Mouse (Mus musculus) kidney, postnatal 0 days (tissue): ENCODE results near the gene Ifi214. TPM values are rescaled to one million over a fixed set of nuclear protein-coding genes. Genes with fewer than 3 reads are reported as not detected.
"Not testable (repeated sequence)": the region's sequence is repeated elsewhere in the genome, so short reads cannot be mapped to it uniquely, and the experiment has no call there.

ENCODE experiments used
- ATAC-seq: fragments of 200-750 bp; cut with Nextera tagmentation; replicated peaks from 2 replicates; pipeline ENCODE4 v1.8.0; 2017; ENCODE audit warnings: low read depth, moderate number of reproducible peaks, moderate TSS enrichment, moderate library complexity; ENCODE audit not compliant: low FRiP score
- DNase-seq: peaks from one replicate; pipeline ENCODE4 v3.0.0-alpha.2; 2016; ENCODE audit warnings: low spot score
- H3K27ac ChIP-seq: fragments of 300-500 bp; sonication (generic); 2 replicates; pipeline ENCODE4 v1.5.1; 2014; ENCODE audit warnings: mild to moderate bottlenecking
- H3K27me3 ChIP-seq: fragments of 300-500 bp; sonication (generic); 2 replicates; pipeline ENCODE4 v1.6.1; 2014; ENCODE audit warnings: low read length, mixed read lengths; ENCODE audit not compliant: insufficient read depth
- H3K36me3 ChIP-seq: fragments of 300-500 bp; sonication (generic); 2 replicates; pipeline ENCODE4 v1.6.1; 2014; ENCODE audit warnings: low read length, mixed read lengths; ENCODE audit not compliant: insufficient read depth
- H3K4me1 ChIP-seq: fragments of 300-500 bp; sonication (generic); replicated peaks from 2 replicates; pipeline ENCODE4 v1.6.1; 2014; ENCODE audit warnings: antibody characterized with exemption, low read length, mixed read lengths; ENCODE audit not compliant: insufficient read depth
- H3K4me2 ChIP-seq: fragments of 300-500 bp; sonication (generic); 2 replicates; pipeline ENCODE4 v1.6.1; 2014; ENCODE audit warnings: mild to moderate bottlenecking, low read length, moderate library complexity, mixed read lengths
- H3K4me3 ChIP-seq: fragments of 300-500 bp; sonication (generic); replicated peaks from 2 replicates; pipeline ENCODE4 v1.5.1; 2014; ENCODE audit warnings: low read depth, low read length
- H3K9ac ChIP-seq: fragments of 300-500 bp; sonication (generic); 2 replicates; pipeline ENCODE4 v1.6.1; 2014; ENCODE audit warnings: low read depth, low read length
- H3K9me3 ChIP-seq: fragments of 300-500 bp; sonication (generic); replicated peaks from 2 replicates; pipeline ENCODE4 v1.6.1; 2016; ENCODE audit warnings: low read length, inconsistent platforms, mixed read lengths
- WGBS: fragments of 180-500 bp; shearing (Covaris S2); extraction: QIAGEN DNeasy Blood & Tissue Kit; methylation state at CpG from one replicate; pipeline ENCODE4 v1.1.7; 2014; 5-methylcytosine and 5-hydroxymethylcytosine counted together
- microRNA-seq: library from miRNA; unstranded; fragments of <30 nt; microRNA quantifications from one replicate; pipeline ENCODE4, GENCODE M21; 2016
- polyA plus RNA-seq: library from polyadenylated mRNA; unstranded; fragments of >200 nt; fragmentation: Nextera tagmentation; extraction: Ambion mirVana; gene quantifications from 2 replicates; pipeline ENCODE4 v1.2.1, GENCODE M21; 2015

Gene Ifi214
- polyA plus RNA-seq, 1 experiment from 2014 or later = not detected

- H3K9me3 ChIP-seq, H3K9ac ChIP-seq, H3K27me3 ChIP-seq, H3K4me1 ChIP-seq, H3K4me2 ChIP-seq, H3K36me3 ChIP-seq, H3K4me3 ChIP-seq, H3K27ac ChIP-seq: not testable (repeated sequence)
- DNase-seq (peak; percentile 5), ATAC-seq (peak; percentile 55)
- WGBS = 49% methylated on average over 3 of the region's 3 CpGs
Measured at GRCm38 (mm10) chr1:173481182-173481574, 54.6 kb downstream of the Ifi214 start.

GRCm38 (mm10) chr1:173480399-173481181 lies 55.2 kb downstream of the Ifi214 start:
- ATAC-seq (peak; percentile 85), DNase-seq (peak; percentile 32)
- WGBS = 42% methylated on average over 5 of the region's 5 CpGs

More at GRCm38 (mm10) chr1:173480399-173481181, 55.2 kb downstream of the Ifi214 start:
- H3K9me3 ChIP-seq, H3K4me3 ChIP-seq, H3K36me3 ChIP-seq, H3K4me2 ChIP-seq, H3K9ac ChIP-seq, H3K27me3 ChIP-seq, H3K4me1 ChIP-seq, H3K27ac ChIP-seq: not testable (repeated sequence)

Small RNA genes within 50 kb of the gene (microRNA-seq; reads per million reads assigned to microRNA genes)
- not detected for gene Gm44481

Other genes with a start within 250 kb of the Ifi214 start
- gene Ackr1, start 202.2 kb downstream of the Ifi214 start, polyA plus RNA-seq = 0.13 and 0.15 TPM in 2 replicates
- gene Aim2, start 185.1 kb downstream of the Ifi214 start, polyA plus RNA-seq = 2.9 and 3.5 TPM in 2 replicates
- 0.28 and 0.41 TPM in 2 replicates for gene Cadm3, start 168.3 kb downstream of the Ifi214 start, polyA plus RNA-seq
- gene Ifi206, start 44.9 kb downstream of the Ifi214 start, polyA plus RNA-seq = 0.31 and 0.64 TPM in 2 replicates
- 0.55 and 0.88 TPM in 2 replicates for gene Ifi213, start 63.3 kb upstream of the Ifi214 start, polyA plus RNA-seq
- 0.24 and 0.27 TPM in 2 replicates for gene Ifi209, start 95.0 kb upstream of the Ifi214 start, polyA plus RNA-seq
- not detected in 2 replicates for gene Ifi208, start 137.7 kb upstream of the Ifi214 start, polyA plus RNA-seq
- gene Ifi207, start 205.8 kb upstream of the Ifi214 start, polyA plus RNA-seq = 0.97 and 1.1 TPM in 2 replicates
- gene Ifi204, start 231.0 kb upstream of the Ifi214 start, polyA plus RNA-seq = 2.3 and 2.6 TPM in 2 replicates